Mouse (Mus musculus): ENCODE measurements around the gene Dclk2. TPM values are rescaled to one million over a fixed set of nuclear protein-coding genes. Genes with fewer than 3 reads are reported as not detected.

The Dclk2 gene
- polyA plus RNA-seq, 1 experiment from 2014 or later: 4.0 TPM

DNA sequence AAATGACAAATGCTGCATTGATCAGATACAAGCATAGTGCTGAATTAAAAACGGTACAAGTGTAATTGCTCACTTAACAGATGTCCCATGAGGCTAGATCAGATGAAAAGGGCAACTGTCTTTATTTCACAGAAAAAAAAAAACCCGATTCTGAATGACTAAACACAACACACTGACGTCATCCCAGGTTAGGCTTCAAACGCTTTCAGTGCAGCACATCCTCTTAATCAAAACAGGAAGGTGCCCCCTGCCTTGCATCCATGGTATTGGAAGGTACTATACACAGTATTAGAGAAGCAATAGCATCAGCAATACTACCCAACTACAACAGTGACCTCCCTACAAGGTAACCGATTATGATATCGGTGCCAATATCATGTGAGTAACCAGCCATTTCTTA lies 49.7 kb downstream of the Dclk2 start:
- WGBS: 85% methylated on average over 6 of the region's 6 CpGs
- Histone ChIP-seq H3K9ac (replicated peaks; ENCODE audit: low read length) (no peak overlapping the region), H3K4me3 (ENCODE audit: low read length) (no peak overlapping the region), H3K27me3 (ENCODE audit: insufficient read depth, low read length) (no peaks in the 10 kb centered on the region), H3K9me3 (ENCODE audit: low read length) (no peaks in the 10 kb centered on the region), H3K27ac (ENCODE audit: low read length) (no peak overlapping the region), H3K36me3 (ENCODE audit: insufficient read depth, low read length) (no peaks in the 10 kb centered on the region), H3K4me1 (ENCODE audit: insufficient read depth, low read length) (no peaks in the 10 kb centered on the region), H3K4me2 (replicated peaks; ENCODE audit: low read depth, low read length) (no peak overlapping the region)
- 0 out of 2 replicates have a peak, but pooled peaks have one; percentile 15 for ATAC-seq (ENCODE audit: low FRiP score, low TSS enrichment)

DNA sequence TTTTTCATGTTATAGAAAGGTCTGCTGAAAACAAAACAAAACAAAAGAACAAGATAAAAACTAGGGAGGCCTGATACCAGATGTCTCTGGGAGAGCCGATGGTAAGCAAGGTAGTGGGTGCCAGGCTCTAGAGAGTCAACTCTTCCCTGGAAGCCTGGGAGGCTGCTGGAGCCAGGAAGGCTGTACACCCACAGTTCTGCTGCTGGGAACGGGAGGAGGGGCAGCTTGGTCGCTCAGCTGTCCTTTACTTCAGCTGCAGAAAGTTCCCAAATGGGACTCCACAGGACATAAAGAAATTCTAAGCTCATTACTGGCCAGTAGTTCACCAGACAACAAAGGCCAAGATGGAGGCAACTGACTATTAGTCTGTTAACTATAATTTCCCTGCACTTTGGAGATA lies 50.2 kb downstream of the Dclk2 start:
- H3K27me3 ChIP-seq (ENCODE audit: insufficient read depth, low read length): no peaks in the 10 kb centered on the region
- H3K4me3 ChIP-seq (ENCODE audit: low read length): no peak overlapping the region
- H3K9me3 ChIP-seq (ENCODE audit: low read length): no peaks in the 10 kb centered on the region
- no peaks in the 10 kb centered on the region for H3K36me3 ChIP-seq (ENCODE audit: insufficient read depth, low read length)
- no peak overlapping the region for H3K9ac ChIP-seq (replicated peaks; ENCODE audit: low read length)
- no peak overlapping the region for H3K4me2 ChIP-seq (replicated peaks; ENCODE audit: low read depth, low read length)
- no peak overlapping the region for H3K27ac ChIP-seq (ENCODE audit: low read length)
- ATAC-seq (ENCODE audit: low FRiP score, low TSS enrichment): no peak
- no peaks in the 10 kb centered on the region for H3K4me1 ChIP-seq (ENCODE audit: insufficient read depth, low read length)
- WGBS: 61% methylated on average over 3 of the region's 3 CpGs

DNA sequence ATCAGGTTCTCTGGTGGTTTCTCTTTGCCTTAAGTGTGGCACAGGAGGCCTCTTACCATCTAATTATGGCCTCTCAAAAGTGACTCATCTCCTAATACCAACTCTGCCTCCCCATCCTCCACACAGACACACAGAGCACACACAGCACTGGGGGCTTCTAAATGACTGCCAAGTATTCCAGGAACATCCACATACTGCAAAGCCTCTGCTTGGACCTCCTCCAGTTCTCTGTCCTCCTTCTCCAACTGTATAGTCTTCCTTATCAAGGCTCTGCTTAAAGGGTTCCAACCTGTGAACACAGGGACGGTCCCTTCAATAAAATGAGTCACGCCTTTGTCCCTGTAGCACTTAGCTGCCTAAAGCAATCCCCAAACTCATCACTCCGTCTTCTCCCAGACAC lies 51.9 kb downstream of the Dclk2 start:
- H3K27ac ChIP-seq (ENCODE audit: low read length): no peak overlapping the region
- no peaks in the 10 kb centered on the region for H3K4me1 ChIP-seq (ENCODE audit: insufficient read depth, low read length)
- 74% methylated on average over 3 of the region's 3 CpGs for WGBS
- no peaks in the 10 kb centered on the region for H3K36me3 ChIP-seq (ENCODE audit: insufficient read depth, low read length)
- no peak overlapping the region for H3K4me3 ChIP-seq (ENCODE audit: low read length)
- H3K9me3 ChIP-seq (ENCODE audit: low read length): no peaks in the 10 kb centered on the region
- H3K4me2 ChIP-seq (replicated peaks; ENCODE audit: low read depth, low read length): no peak overlapping the region
- H3K9ac ChIP-seq (replicated peaks; ENCODE audit: low read length): no peak overlapping the region
- ATAC-seq (ENCODE audit: low FRiP score, low TSS enrichment): no peak
- no peaks in the 10 kb centered on the region for H3K27me3 ChIP-seq (ENCODE audit: insufficient read depth, low read length)

GRCm38 (mm10) chr3:86863327-86864008 lies 57.2 kb downstream of the Dclk2 start:
- no peak overlapping the region; the same call in none of the 2 replicates for H3K4me2 ChIP-seq (replicated peaks; ENCODE audit: low read depth, low read length)
- 27% methylated on average over 10 of the region's 10 CpGs for WGBS

DNA sequence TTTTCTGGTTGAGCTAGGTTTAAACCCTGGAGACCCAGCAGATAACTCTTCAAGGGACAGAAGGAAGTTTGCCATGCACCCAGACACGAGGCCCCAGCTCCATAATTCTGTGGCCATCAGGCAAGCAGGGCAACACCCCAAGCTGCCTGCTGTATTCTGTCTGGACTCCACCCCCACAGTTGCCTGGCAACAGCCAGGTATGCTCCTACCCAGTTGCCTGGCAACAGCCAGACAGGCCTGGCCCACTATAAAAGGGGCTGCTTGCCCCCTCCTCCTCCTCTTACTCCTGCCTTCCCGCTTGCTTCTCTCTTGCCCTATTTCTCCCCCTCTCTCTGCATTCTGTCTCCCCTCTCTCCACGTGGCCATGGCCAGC lies 57.7 kb downstream of the Dclk2 start:
- 9% methylated on average over 3 of the region's 3 CpGs for WGBS
- H3K4me1 ChIP-seq (ENCODE audit: insufficient read depth, low read length): peaks cover 13% of the 10 kb centered on the region; the same call in 1 of the 2 replicates
- no peak overlapping the region for H3K27ac ChIP-seq (ENCODE audit: low read length)
- no peak overlapping the region; the same call in 1 of the 2 replicates for H3K4me2 ChIP-seq (replicated peaks; ENCODE audit: low read depth, low read length)
- no peaks in the 10 kb centered on the region for H3K36me3 ChIP-seq (ENCODE audit: insufficient read depth, low read length)
- H3K27me3 ChIP-seq (ENCODE audit: insufficient read depth, low read length): no peaks in the 10 kb centered on the region
- H3K4me3 ChIP-seq (ENCODE audit: low read length): no peak overlapping the region
- ATAC-seq (ENCODE audit: low FRiP score, low TSS enrichment): no peak; the same call in 1 of the 2 replicates
- no peaks in the 10 kb centered on the region for H3K9me3 ChIP-seq (ENCODE audit: low read length)
- H3K9ac ChIP-seq (replicated peaks; ENCODE audit: low read length): no peak overlapping the region

More at GRCm38 (mm10) chr3:86863327-86864008, 57.2 kb downstream of the Dclk2 start:
- H3K27ac ChIP-seq (ENCODE audit: low read length): no peak overlapping the region
- no peak overlapping the region for H3K4me3 ChIP-seq (ENCODE audit: low read length)
- H3K36me3 ChIP-seq (ENCODE audit: insufficient read depth, low read length): no peaks in the 10 kb centered on the region
- H3K4me1 ChIP-seq (ENCODE audit: insufficient read depth, low read length): peaks cover 13% of the 10 kb centered on the region; the same call in 1 of the 2 replicates
- no peak overlapping the region for H3K9ac ChIP-seq (replicated peaks; ENCODE audit: low read length)
- no peaks in the 10 kb centered on the region for H3K27me3 ChIP-seq (ENCODE audit: insufficient read depth, low read length)
- ATAC-seq (ENCODE audit: low FRiP score, low TSS enrichment): peak; percentile 65; the same call in 1 of the 2 replicates
- no peaks in the 10 kb centered on the region for H3K9me3 ChIP-seq (ENCODE audit: low read length)

- Histone ChIP-seq H3K36me3 (ENCODE audit: insufficient read depth, low read length) (no peaks in the 10 kb centered on the region), H3K4me3 (ENCODE audit: low read length) (no peak overlapping the region), H3K4me1 (ENCODE audit: insufficient read depth, low read length) (peaks cover 13% of the 10 kb centered on the region; the same call in 1 of the 2 replicates), H3K9ac (replicated peaks; ENCODE audit: low read length) (no peak overlapping the region), H3K27ac (ENCODE audit: low read length) (no peak overlapping the region), H3K27me3 (ENCODE audit: insufficient read depth, low read length) (no peaks in the 10 kb centered on the region), H3K9me3 (ENCODE audit: low read length) (no peaks in the 10 kb centered on the region), H3K4me2 (replicated peaks; ENCODE audit: low read depth, low read length) (no peak overlapping the region; the same call in 1 of the 2 replicates)
- ATAC-seq (ENCODE audit: low FRiP score, low TSS enrichment): peak; percentile 19; the same call in 1 of the 2 replicates
- 33% methylated on average over 10 of the region's 10 CpGs for WGBS
These were observed 58.3 kb downstream of the Dclk2 start for GRCm38 (mm10) chr3:86862245-86862938.

GRCm38 (mm10) chr3:86859791-86860190 lies 60.9 kb downstream of the Dclk2 start:
- Histone ChIP-seq H3K27me3 (ENCODE audit: insufficient read depth, low read length) (no peaks in the 10 kb centered on the region), H3K4me1 (ENCODE audit: insufficient read depth, low read length) (peaks cover 13% of the 10 kb centered on the region; the same call in 1 of the 2 replicates), H3K36me3 (ENCODE audit: insufficient read depth, low read length) (no peaks in the 10 kb centered on the region), H3K9me3 (ENCODE audit: low read length) (no peaks in the 10 kb centered on the region), H3K4me2 (replicated peaks; ENCODE audit: low read depth, low read length) (no peak overlapping the region), H3K4me3 (ENCODE audit: low read length) (no peak overlapping the region), H3K9ac (replicated peaks; ENCODE audit: low read length) (no peak overlapping the region), H3K27ac (ENCODE audit: low read length) (no peak overlapping the region)
- ATAC-seq (ENCODE audit: low FRiP score, low TSS enrichment): no peak
- 90% methylated on average over 2 of the region's 2 CpGs for WGBS

DNA sequence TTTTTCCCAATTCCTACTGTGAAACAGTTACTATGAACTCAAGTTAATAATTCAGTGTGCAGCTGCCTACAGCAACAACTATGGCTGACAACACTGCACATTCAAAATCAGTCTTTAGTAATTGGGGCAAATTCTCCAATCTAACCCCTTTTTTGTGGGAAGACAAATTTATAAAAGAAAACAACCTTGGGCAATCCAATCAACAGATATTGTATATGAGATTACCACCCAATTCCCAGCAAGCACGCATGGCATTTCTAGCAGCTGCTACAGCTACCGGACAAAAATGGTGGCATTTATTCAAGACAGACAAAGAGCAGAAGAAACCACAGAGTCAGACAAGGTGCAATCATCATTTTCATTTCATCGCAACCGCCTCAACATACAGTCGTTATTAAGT lies 62.0 kb downstream of the Dclk2 start:
- peaks cover 13% of the 10 kb centered on the region; the same call in 1 of the 2 replicates for H3K4me1 ChIP-seq (ENCODE audit: insufficient read depth, low read length)
- no peak overlapping the region for H3K4me2 ChIP-seq (replicated peaks; ENCODE audit: low read depth, low read length)
- H3K27me3 ChIP-seq (ENCODE audit: insufficient read depth, low read length): no peaks in the 10 kb centered on the region
- H3K4me3 ChIP-seq (ENCODE audit: low read length): no peak overlapping the region
- no peak overlapping the region for H3K9ac ChIP-seq (replicated peaks; ENCODE audit: low read length)
- no peaks in the 10 kb centered on the region for H3K9me3 ChIP-seq (ENCODE audit: low read length)
- 94% methylated on average over 5 of the region's 5 CpGs for WGBS
- H3K36me3 ChIP-seq (ENCODE audit: insufficient read depth, low read length): no peaks in the 10 kb centered on the region
- no peak overlapping the region for H3K27ac ChIP-seq (ENCODE audit: low read length)
- ATAC-seq (ENCODE audit: low FRiP score, low TSS enrichment): no peak

- H3K9me3 ChIP-seq (ENCODE audit: low read length): no peaks in the 10 kb centered on the region
- no peaks in the 10 kb centered on the region for H3K27me3 ChIP-seq (ENCODE audit: insufficient read depth, low read length)
- ATAC-seq (ENCODE audit: low FRiP score, low TSS enrichment): no peak
- peaks cover 12% of the 10 kb centered on the region; the same call in 1 of the 2 replicates for H3K4me1 ChIP-seq (ENCODE audit: insufficient read depth, low read length)
- 74% methylated on average over 8 of the region's 8 CpGs for WGBS
- H3K4me2 ChIP-seq (replicated peaks; ENCODE audit: low read depth, low read length): no peak overlapping the region
- H3K27ac ChIP-seq (ENCODE audit: low read length): no peak overlapping the region
- H3K36me3 ChIP-seq (ENCODE audit: insufficient read depth, low read length): no peaks in the 10 kb centered on the region
- no peak overlapping the region for H3K4me3 ChIP-seq (ENCODE audit: low read length)
- H3K9ac ChIP-seq (replicated peaks; ENCODE audit: low read length): no peak overlapping the region
These were observed 62.7 kb downstream of the Dclk2 start for GRCm38 (mm10) chr3:86857833-86858398.

Data from kidney, embryonic 16.5 days (tissue).